Mouse (Mus musculus): ENCODE data around the gene Sla2. TPM values are rescaled to one million over a fixed set of nuclear protein-coding genes. Genes with fewer than 3 reads are reported as not detected.
"Not testable (repeated sequence)": the region's sequence is repeated elsewhere in the genome, so short reads cannot be mapped to it uniquely, and the experiment has no call there.

The Sla2 gene
- total RNA-seq, 2 experiments from 2014 or later: 0.63 to 0.82 TPM

DNA sequence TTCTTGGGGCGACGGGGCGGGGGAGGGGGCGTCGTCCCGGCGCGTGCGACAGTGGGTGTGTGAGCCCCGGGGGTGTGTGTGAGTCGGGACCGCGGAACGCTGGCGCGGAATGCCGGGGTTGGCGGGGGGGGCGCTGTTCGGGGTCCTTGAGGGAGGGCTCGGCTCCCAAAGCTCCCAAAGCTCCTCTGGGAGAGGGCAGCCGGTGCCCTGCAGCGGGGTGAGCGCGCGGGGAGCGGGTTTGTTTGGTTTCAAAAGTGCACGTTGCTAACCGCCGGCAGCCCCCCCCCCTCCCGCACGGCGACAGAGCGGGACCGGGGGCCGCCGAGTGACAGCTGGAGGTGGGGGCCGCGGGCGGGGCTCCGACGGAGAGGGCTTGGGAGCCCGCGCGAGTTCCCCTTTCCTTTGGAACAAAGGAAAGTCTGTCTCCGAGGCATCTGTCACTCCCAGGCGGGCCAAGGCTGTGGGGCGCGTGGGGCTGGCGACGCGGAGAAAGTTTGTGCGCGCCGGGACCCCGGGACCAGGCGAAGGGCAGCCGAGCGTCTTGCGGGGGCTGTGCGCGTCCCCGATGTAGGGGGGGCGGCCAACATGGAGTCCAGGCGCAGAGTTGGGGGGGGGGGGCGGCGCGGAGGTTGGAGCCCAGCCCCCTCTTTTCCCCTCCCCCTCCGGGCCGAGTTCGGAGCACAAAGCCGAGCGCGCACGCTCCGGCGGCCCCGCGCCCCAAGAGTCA is 46.5 kb downstream of the Sla2 start:
- DNase-seq (ENCODE audit: low spot score in 2 of 2): no peak

DNA sequence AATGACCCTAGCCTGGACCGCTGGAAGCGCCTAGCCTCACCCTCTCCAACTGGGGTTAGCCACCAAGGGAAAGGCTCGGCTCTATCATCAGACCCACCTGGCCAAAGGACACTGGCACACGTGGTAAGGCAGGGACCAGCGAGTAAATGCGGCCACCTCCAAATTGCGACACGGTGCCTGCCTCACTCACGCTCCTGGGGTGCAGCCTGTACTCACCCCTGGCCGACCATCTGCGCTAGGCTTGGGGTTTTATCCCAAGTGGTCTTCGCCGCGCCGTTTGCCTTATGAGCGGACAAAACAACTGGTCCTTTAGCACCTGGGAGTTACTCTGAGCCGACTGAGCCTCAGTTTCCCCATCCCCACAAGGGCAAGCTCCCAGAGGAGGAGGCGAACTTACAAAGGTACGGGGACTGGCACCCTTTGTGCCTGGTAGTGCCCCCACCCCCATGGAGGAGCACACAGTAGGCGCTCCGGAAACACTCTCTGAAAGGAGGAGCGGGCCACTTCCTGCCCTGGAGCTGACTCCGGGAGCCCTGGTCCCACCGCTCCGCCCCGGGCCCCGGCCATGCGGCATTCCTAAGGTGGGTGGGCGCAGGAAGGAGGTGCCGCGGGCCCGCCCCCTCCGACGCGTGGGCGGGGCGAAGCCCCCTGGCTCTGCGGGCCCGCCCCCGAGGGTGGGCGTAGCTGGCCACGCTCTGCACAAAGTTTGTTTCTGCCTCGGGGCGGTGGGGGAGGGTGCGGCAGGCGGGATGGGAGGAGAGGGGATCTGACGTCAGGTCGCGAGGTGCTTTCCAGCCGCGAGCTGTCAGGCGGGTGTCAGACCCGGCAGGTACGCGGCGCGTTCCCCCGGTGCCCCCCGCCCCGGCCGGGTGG is 47.4 kb downstream of the Sla2 start, which contains the start of gene Tgif2:
TSS of gene Tgif2 (plus strand) at position 689 of the 873 bp plus-strand sequence.
- DNase-seq (ENCODE audit: low spot score in 2 of 2): no peak

DNA sequence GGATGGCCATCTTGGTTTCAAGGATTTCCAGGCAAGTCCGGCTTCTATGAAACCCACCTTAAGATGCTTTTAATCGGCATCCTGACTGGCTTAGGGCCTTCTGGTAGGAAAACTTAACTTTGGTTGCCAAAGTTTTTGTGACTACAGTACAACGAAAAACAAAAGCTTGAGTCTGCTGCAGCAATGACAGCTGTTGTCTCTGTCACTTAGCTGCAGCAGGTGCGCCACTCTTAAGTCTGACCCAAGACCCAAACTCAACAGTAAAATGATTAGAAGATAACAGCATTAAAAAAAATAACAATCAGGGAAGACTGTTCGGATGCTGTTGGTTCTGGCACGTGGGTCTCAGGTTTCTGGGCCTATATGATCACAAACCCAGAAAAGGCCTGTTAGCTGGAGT is 48.2 kb downstream of the Sla2 start:
- DNase-seq (ENCODE audit: low spot score in 2 of 2): no peak

DNA sequence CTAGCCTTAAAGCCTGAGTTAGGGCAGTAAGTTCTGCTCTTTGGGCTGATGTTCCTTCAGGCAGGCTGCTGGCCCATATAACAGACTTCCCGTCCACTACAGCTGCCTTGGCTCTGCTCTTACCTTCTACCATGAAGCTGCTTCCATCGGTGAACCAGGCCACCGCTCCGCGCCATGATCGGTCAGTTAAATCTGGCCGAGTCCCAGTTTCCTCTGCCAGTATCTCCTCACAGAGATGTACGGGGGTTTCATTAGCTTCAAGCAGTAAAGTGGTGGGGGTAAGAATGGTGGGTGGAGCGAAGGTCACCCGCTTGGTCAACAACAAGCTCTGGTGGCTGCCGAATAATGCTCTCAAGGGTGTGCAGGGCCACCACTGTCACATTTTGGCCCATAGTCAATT is 52.7 kb downstream of the Sla2 start:
- no peak for DNase-seq (ENCODE audit: low spot score in 2 of 2)

DNA sequence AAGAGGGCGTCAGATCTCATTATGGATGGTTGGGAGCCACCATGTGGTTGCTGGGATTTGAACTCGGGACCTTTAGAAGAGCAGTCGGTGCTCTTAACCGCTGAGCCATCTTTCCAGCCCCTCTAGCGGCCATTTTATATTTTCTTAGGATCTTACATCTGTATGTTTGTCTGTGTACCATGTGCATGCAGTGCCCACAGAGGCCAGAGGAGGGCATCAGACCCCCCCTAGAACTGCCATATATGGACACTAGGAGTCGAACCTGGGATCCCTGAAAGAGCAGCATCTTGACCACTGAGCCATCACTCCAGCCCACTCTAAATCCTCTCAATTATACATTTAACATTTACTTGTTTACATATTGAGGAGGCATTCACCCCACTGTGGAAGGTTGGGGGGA is 61.9 kb downstream of the Sla2 start:
- DNase-seq (ENCODE audit: low spot score in 2 of 2): not testable (repeated sequence)

Other genes with a start within 250 kb of the Sla2 start
- 10 to 100 TPM; 13.2 to 15.3 TPM for gene Myl9, start 111.8 kb downstream of the Sla2 start, total RNA-seq (2021)
- 1 to 10 TPM in 1 of 2 experiments, under 1 TPM in 1; 0.40 to 1.3 TPM for gene Tgif2, start 47.2 kb downstream of the Sla2 start, total RNA-seq (2021)
- 1 to 10 TPM; 1.7 to 2.9 TPM for gene 4930518I15Rik, start 29.2 kb downstream of the Sla2 start, total RNA-seq (2021)
- 10 to 100 TPM; 89.8 to 97.6 TPM for gene Rab5if, start 24.1 kb downstream of the Sla2 start, total RNA-seq (2021)
- 100 to 1,000 TPM; 446 to 471 TPM for gene Ndrg3, start 104.9 kb upstream of the Sla2 start, total RNA-seq (2021)
- 1 to 10 TPM; 4.8 to 5.6 TPM for gene Dsn1, start 120.0 kb upstream of the Sla2 start, total RNA-seq (2021)
- 10 to 100 TPM; 17.1 to 17.7 TPM for gene Soga1, start 192.1 kb upstream of the Sla2 start, total RNA-seq (2021)
- gene Tldc2, start 199.9 kb upstream of the Sla2 start, total RNA-seq (2021): not detected
- gene Samhd1, start 248.1 kb upstream of the Sla2 start, total RNA-seq (2021): 10 to 100 TPM; 12.7 to 13.9 TPM